Mouse (Mus musculus): ENCODE data around the gene Col17a1. TPM values are rescaled to one million over a fixed set of nuclear protein-coding genes. Genes with fewer than 3 reads are reported as not detected.

Gene Col17a1
- total and polyA plus RNA-seq, 3 experiments, result 0.04 TPM; not detected in 2

DNA sequence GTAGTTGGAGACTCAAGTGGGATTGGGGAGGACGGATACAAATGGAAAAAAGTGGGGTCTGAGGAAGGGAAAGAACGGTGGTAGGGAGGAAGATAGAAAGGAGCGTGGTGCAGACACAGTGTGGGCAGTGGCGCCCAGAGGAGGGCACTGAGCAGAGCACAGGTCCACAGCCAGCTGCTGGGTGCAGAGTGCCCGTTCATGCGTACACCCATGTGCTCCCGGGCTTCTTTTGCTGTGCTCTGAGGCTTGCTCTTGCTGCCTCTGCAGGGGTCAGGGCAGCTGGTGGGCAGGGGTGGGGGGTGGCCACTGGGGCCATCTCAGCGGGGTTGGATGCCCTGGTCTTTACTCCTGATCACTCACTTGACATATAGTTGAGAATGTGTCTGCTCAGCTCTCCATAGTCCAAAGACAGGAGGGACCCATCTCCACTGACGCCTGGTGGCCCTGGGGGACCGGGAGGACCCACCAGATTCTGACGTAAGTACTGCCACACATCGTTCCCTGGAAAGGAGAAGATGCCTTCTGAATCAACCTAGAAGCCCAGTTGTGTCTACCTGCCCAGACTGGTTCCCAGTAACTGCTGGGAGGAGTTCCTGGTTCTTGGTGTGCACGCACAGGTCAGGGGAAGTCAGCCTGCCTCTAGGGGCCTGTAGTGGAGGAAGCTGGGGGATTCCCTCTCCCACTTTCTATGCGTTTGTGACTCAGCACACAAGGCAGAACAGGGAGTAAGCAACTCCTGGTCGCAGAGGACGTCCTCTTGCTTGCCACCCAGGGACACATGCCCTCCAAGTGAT, 41.3 kb downstream of the Col17a1 start:
- H3K4me1 ChIP-seq (ENCODE audit: control insufficient read depth in 1 of 2, insufficient read depth in 2 of 2, low read length in 2 of 2), result no peaks in the 10 kb centered on the region
- H3K79me2 ChIP-seq (ENCODE audit: control insufficient read depth, insufficient read depth, low read length, poor library complexity), result no peaks in the 10 kb centered on the region
- no peaks in the 10 kb centered on the region for H3K9me3 ChIP-seq (replicated peaks; ENCODE audit: insufficient read depth, low read length)
- no peak overlapping the region for H3K27ac ChIP-seq (ENCODE audit: control insufficient read depth, low read depth, low read length)
- H3K36me3 ChIP-seq (ENCODE audit: control insufficient read depth in 1 of 2, insufficient read depth in 2 of 2, low read length in 2 of 2), result peaks cover 0 to 4% of the 10 kb centered on the region in 2 experiments; a peak in 1 of 4 replicates
- no peaks in the 10 kb centered on the region for H3K27me3 ChIP-seq (ENCODE audit: control insufficient read depth in 1 of 2, insufficient read depth in 2 of 2, low read length in 2 of 2)
- H3K9ac ChIP-seq (ENCODE audit: control insufficient read depth, low read depth, low read length, poor library complexity, severe bottlenecking), result no peak overlapping the region
- no peak overlapping the region for H3K4me3 ChIP-seq (ENCODE audit: control insufficient read depth in 1 of 2, insufficient read depth in 1 of 2, low read depth in 2 of 2, low read length in 2 of 2)
- no peak for DNase-seq (ENCODE audit: low read depth, low spot score)
- no peak for TF ChIP-seq TBP (IDR thresholded peaks at IDR 0.05; ENCODE audit: low read depth, low read length)
- TF ChIP-seq MXI1 (IDR thresholded peaks at IDR 0.05; ENCODE audit: low read depth, low read length), result no peak
- TF ChIP-seq GABPA (IDR thresholded peaks at IDR 0.05; ENCODE audit: low read depth, low read length), result no peak
- no peak for TF ChIP-seq KAT2A (conservative IDR thresholded peaks at IDR 0.05; ENCODE audit: low read depth, low read length)
- TF ChIP-seq JUND (IDR thresholded peaks at IDR 0.05; ENCODE audit: low read depth, low read length), result no peak
- TF ChIP-seq CHD2 (IDR thresholded peaks at IDR 0.05; ENCODE audit: low read length), result no peak
- no peak for TF ChIP-seq UBTF (IDR thresholded peaks at IDR 0.05; ENCODE audit: borderline replicate concordance, insufficient read depth, low read depth, low read length)
- TF ChIP-seq HCFC1 (IDR thresholded peaks at IDR 0.05; ENCODE audit: low read depth, low read length), result no peak
- no peak for TF ChIP-seq NELFE (IDR thresholded peaks at IDR 0.05; ENCODE audit: low read depth, low read length)
- TF ChIP-seq E2F4 (IDR thresholded peaks at IDR 0.05; ENCODE audit: borderline replicate concordance, low read depth, low read length), result no peak
- TF ChIP-seq SMC3 (IDR thresholded peaks at IDR 0.05; ENCODE audit: low read depth, low read length), result no peak
- TF ChIP-seq RCOR1 (IDR thresholded peaks at IDR 0.05; ENCODE audit: low read depth, low read length), result no peak
- TF ChIP-seq ZNF384 (IDR thresholded peaks at IDR 0.05; ENCODE audit: low read depth, low read length), result no peak
- TF ChIP-seq TCF12 (IDR thresholded peaks at IDR 0.05; ENCODE audit: low read depth, low read length), result no peak
- no peak for TF ChIP-seq NRF1 (IDR thresholded peaks at IDR 0.05; ENCODE audit: insufficient read depth, low read depth, low read length, poor library complexity, severe bottlenecking)
- no peak for TF ChIP-seq USF1 (IDR thresholded peaks at IDR 0.05; ENCODE audit: low read depth, low read length)
- TF ChIP-seq POLR2AphosphoS5 (IDR thresholded peaks at IDR 0.05; ENCODE audit: borderline replicate concordance, low read depth, low read length), result no peak
- TF ChIP-seq TAL1 (IDR thresholded peaks at IDR 0.05; ENCODE audit: low read length), result no peak
- no peak for TF ChIP-seq GATA1 (IDR thresholded peaks at IDR 0.05; ENCODE audit: low read depth, low read length)
- TF ChIP-seq ELF1 (IDR thresholded peaks at IDR 0.05; ENCODE audit: low read depth, low read length), result no peak

DNA sequence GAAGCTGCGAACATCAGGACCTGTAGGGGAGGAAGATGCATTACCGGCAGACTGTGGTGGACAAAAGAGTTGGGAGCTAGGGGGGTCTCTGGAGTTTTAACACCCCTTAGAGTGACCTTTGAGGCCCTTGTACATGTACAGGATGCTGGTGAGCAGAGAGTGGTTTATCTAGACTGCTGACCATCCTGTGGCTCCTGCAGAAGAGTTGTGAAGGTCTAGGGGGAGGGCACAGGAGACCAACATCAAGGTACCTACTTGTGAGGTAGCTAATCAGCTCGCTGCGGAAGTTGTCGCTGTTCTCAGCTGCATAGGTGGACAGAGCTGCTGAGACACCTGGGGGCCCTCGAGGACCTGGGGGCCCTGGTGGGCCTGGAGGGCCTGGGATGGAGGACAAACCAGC, 42.8 kb downstream of the Col17a1 start:
- H3K36me3 ChIP-seq (ENCODE audit: control insufficient read depth in 1 of 2, insufficient read depth in 2 of 2, low read length in 2 of 2), result peaks cover 0 to 4% of the 10 kb centered on the region in 2 experiments; a peak in 1 of 4 replicates
- H3K9ac ChIP-seq (ENCODE audit: control insufficient read depth, low read depth, low read length, poor library complexity, severe bottlenecking), result no peak overlapping the region
- no peak for DNase-seq (ENCODE audit: low read depth, low spot score)
- TF ChIP-seq E2F4 (IDR thresholded peaks at IDR 0.05; ENCODE audit: borderline replicate concordance, low read depth, low read length), result no peak
- peak; percentile 66 for TF ChIP-seq POLR2AphosphoS2 (IDR thresholded peaks at IDR 0.05; ENCODE audit: low read length)
- no peaks in the 10 kb centered on the region for H3K27me3 ChIP-seq (ENCODE audit: control insufficient read depth in 1 of 2, insufficient read depth in 2 of 2, low read length in 2 of 2)
- no peaks in the 10 kb centered on the region for H3K4me1 ChIP-seq (ENCODE audit: control insufficient read depth in 1 of 2, insufficient read depth in 2 of 2, low read length in 2 of 2)
- H3K79me2 ChIP-seq (ENCODE audit: control insufficient read depth, insufficient read depth, low read length, poor library complexity), result no peaks in the 10 kb centered on the region
- no peaks in the 10 kb centered on the region for H3K9me3 ChIP-seq (replicated peaks; ENCODE audit: insufficient read depth, low read length)
- H3K27ac ChIP-seq (ENCODE audit: control insufficient read depth, low read depth, low read length), result no peak overlapping the region
- no peak overlapping the region for H3K4me3 ChIP-seq (ENCODE audit: control insufficient read depth in 1 of 2, insufficient read depth in 1 of 2, low read depth in 2 of 2, low read length in 2 of 2)

Measured in MEL (cell line).